Mouse (Mus musculus) kidney, adult 2 months (tissue): ENCODE data around the gene Cebpe.

Experiments used
- CTCF ChIP-seq: fragments of 200-500 bp; conservative IDR thresholded peaks from 2 replicates; pipeline ENCODE4 v1.5.1; 2011; ENCODE audit warnings: low read depth, mild to moderate bottlenecking, control low read depth, low read length, moderate library complexity, mixed read lengths; ENCODE audit not compliant: insufficient read depth, insufficient read length
- POLR2A ChIP-seq: fragments of 200-500 bp; IDR thresholded peaks from one replicate; pipeline ENCODE4 v1.6.1; 2011; ENCODE audit warnings: low read depth, low read length, control low read depth

DNA sequence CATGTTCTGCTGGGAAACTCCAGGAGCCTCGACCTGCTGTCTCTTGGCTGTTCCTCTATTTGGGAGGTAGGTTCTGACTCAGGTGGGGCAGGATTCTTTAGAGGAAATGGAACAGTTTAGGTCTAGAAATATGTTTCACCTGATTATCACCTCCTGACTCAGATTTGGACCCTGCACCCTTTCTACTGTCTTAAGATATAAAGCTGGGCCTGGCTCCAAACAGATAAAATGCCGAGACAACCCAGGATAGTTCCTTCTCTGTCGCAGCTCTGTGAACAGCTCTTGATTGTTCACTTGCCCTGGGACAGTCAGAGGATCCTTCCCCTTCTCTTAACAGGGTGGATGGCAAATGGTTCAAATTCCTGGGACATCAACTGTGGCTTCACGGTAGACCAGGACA is 23.2 kb upstream of the Cebpe start:
- TF ChIP-seq CTCF (no peak), POLR2A (no peak)
